Mouse (Mus musculus) limb, embryonic 12.5 days (tissue): ENCODE data around the gene Fus. TPM values are rescaled to one million over a fixed set of nuclear protein-coding genes. Genes with fewer than 3 reads are reported as not detected.
"Not testable (repeated sequence)": the region's sequence is repeated elsewhere in the genome, so short reads cannot be mapped to it uniquely, and the experiment has no call there.

Experiments
- ATAC-seq: fragments of 200-750 bp; cut with Nextera tagmentation; 2 replicates; pipeline ENCODE4 v1.8.0; 2017; ENCODE audit warnings: low read depth, moderate TSS enrichment; ENCODE audit not compliant: insufficient number of reproducible peaks, insufficient read depth, low FRiP score, low TSS enrichment
- H3K27ac ChIP-seq: fragments of 300-500 bp; sonication (generic); 2 replicates; pipeline ENCODE4 v1.5.1; 2016; ENCODE audit warnings: mild to moderate bottlenecking, moderate library complexity
- H3K27me3 ChIP-seq: fragments of 300-500 bp; sonication (generic); 2 replicates; pipeline ENCODE4 v1.6.1; 2016; ENCODE audit warnings: mild to moderate bottlenecking, moderate library complexity
- H3K36me3 ChIP-seq: fragments of 300-500 bp; sonication (generic); 2 replicates; pipeline ENCODE4 v1.6.1; 2016; ENCODE audit warnings: mild to moderate bottlenecking, moderate library complexity
- H3K4me1 ChIP-seq: fragments of 300-500 bp; sonication (generic); replicated peaks from 2 replicates; pipeline ENCODE4 v1.6.1; 2016
- H3K4me2 ChIP-seq: fragments of 300-500 bp; sonication (generic); 2 replicates; pipeline ENCODE4 v1.6.1; 2016; ENCODE audit warnings: mild to moderate bottlenecking, moderate library complexity
- H3K4me3 ChIP-seq: fragments of 300-500 bp; sonication (generic); replicated peaks from 2 replicates; pipeline ENCODE4 v1.5.1; 2016; ENCODE audit warnings: mild to moderate bottlenecking
- H3K9ac ChIP-seq: fragments of 300-500 bp; sonication (generic); replicated peaks from 2 replicates; pipeline ENCODE4 v1.6.1; 2016; ENCODE audit warnings: mild to moderate bottlenecking, moderate library complexity
- H3K9me3 ChIP-seq: fragments of 300-500 bp; sonication (generic); 2 replicates; pipeline ENCODE4 v1.6.1; 2016; ENCODE audit warnings: mild to moderate bottlenecking, moderate library complexity
- WGBS: fragments of 180-500 bp; shearing (Covaris S2); methylation state at CpG from one replicate; pipeline ENCODE4 v1.1.7; 2016; 5-methylcytosine and 5-hydroxymethylcytosine counted together
- polyA plus RNA-seq: library from polyadenylated mRNA; unstranded; fragments of >200 nt; fragmentation: Nextera tagmentation; extraction: Ambion mirVana; gene quantifications from 2 replicates; pipeline ENCODE4 v1.2.1, GENCODE M21; 2016

Gene Fus
- polyA plus RNA-seq, 1 experiment from 2014 or later = 605 TPM

- 6% methylated on average over 6 of the region's 6 CpGs for WGBS
- Histone ChIP-seq H3K4me3 (peak within 1 kb of the TSS; percentile 37), H3K4me1 (peaks cover 28% of the 10 kb centered on the region), H3K4me2 (peak within 1 kb of the TSS; percentile 58), H3K9ac (peak within 1 kb of the TSS; percentile 50; the same call in 1 of the 2 replicates), H3K27me3 (peaks cover 36% of the 10 kb centered on the region), H3K27ac (no peak within 1 kb of the TSS), H3K36me3 (peaks cover 27% of the 10 kb centered on the region), H3K9me3 (no peaks in the 10 kb centered on the region)
- ATAC-seq = no peak
Observed at GRCm38 (mm10) chr7:127929923-127930322, 37.3 kb upstream of the Fus start, which contains the start of gene Prss8. Prss8 (minus strand) TSS chr7:127930104.

GRCm38 (mm10) chr7:127930636-127931035, 36.6 kb upstream of the Fus start:
- H3K4me2 ChIP-seq = no peak overlapping the region
- 77% methylated on average over 5 of the region's 5 CpGs for WGBS

GRCm38 (mm10) chr7:127931351-127932135, 35.7 kb upstream of the Fus start:
- ATAC-seq = no peak

More at GRCm38 (mm10) chr7:127930636-127931035, 36.6 kb upstream of the Fus start:
- Histone ChIP-seq H3K27me3 (peaks cover 36% of the 10 kb centered on the region), H3K4me1 (peaks cover 28% of the 10 kb centered on the region), H3K36me3 (peaks cover 20% of the 10 kb centered on the region), H3K27ac (no peak overlapping the region), H3K9ac (no peak overlapping the region), H3K4me3 (no peak overlapping the region), H3K9me3 (no peaks in the 10 kb centered on the region)
- ATAC-seq = no peak

GRCm38 (mm10) chr7:127932273-127933031, 34.8 kb upstream of the Fus start:
- Histone ChIP-seq H3K9ac (no peak overlapping the region), H3K27me3 (peaks cover 38% of the 10 kb centered on the region), H3K27ac (0 out of 2 replicates have a peak overlapping the region, but pooled peaks have one; percentile 25), H3K4me1 (peaks cover 35% of the 10 kb centered on the region), H3K4me3 (no peak overlapping the region), H3K4me2 (no peak overlapping the region), H3K9me3 (no peaks in the 10 kb centered on the region), H3K36me3 (0 out of 2 replicates have a peak, but pooled peaks cover 3% of the 10 kb centered on the region)
- ATAC-seq = no peak
- 23% methylated on average over 13 of the region's 13 CpGs for WGBS

More at GRCm38 (mm10) chr7:127931351-127932135, 35.7 kb upstream of the Fus start:
- Histone ChIP-seq H3K9me3 (no peaks in the 10 kb centered on the region), H3K36me3 (peaks cover 11% of the 10 kb centered on the region; the same call in 1 of the 2 replicates), H3K4me3 (no peak overlapping the region), H3K27ac (0 out of 2 replicates have a peak overlapping the region, but pooled peaks have one; percentile 25), H3K4me1 (peaks cover 35% of the 10 kb centered on the region), H3K27me3 (peaks cover 40% of the 10 kb centered on the region), H3K4me2 (no peak overlapping the region), H3K9ac (no peak overlapping the region)
- WGBS = 50% methylated on average over 13 of the region's 13 CpGs

GRCm38 (mm10) chr7:127934075-127934474, 33.2 kb upstream of the Fus start:
- Histone ChIP-seq H3K4me1 (peaks cover 32% of the 10 kb centered on the region), H3K9ac (no peak overlapping the region; the same call in 1 of the 2 replicates), H3K9me3 (no peaks in the 10 kb centered on the region), H3K27me3 (peaks cover 22% of the 10 kb centered on the region), H3K4me2 (no peak overlapping the region), H3K27ac (no peak overlapping the region), H3K4me3 (no peak overlapping the region), H3K36me3 (no peaks in the 10 kb centered on the region)
- ATAC-seq = no peak
- WGBS = 86% methylated on average over 5 of the region's 5 CpGs

GRCm38 (mm10) chr7:127935028-127935722, 32.1 kb upstream of the Fus start:
- Histone ChIP-seq H3K9me3 (no peaks in the 10 kb centered on the region), H3K4me2 (peak overlapping the region; percentile 90), H3K4me1 (peaks cover 22% of the 10 kb centered on the region), H3K4me3 (peak overlapping the region; percentile 66), H3K9ac (peak overlapping the region; percentile 81), H3K27me3 (peaks cover 11% of the 10 kb centered on the region), H3K27ac (peak overlapping the region; percentile 51; the same call in 1 of the 2 replicates), H3K36me3 (no peaks in the 10 kb centered on the region)
- 7% methylated on average over 31 of the region's 32 CpGs for WGBS
- peak; percentile 90 for ATAC-seq

- Histone ChIP-seq H3K4me3 (peak overlapping the region; percentile 66), H3K9ac (peak overlapping the region; percentile 81), H3K4me2 (peak overlapping the region; percentile 90), H3K27me3 (peaks cover 6% of the 10 kb centered on the region), H3K36me3 (no peaks in the 10 kb centered on the region), H3K27ac (peak overlapping the region; percentile 51; the same call in 1 of the 2 replicates), H3K9me3 (no peaks in the 10 kb centered on the region), H3K4me1 (peaks cover 22% of the 10 kb centered on the region)
- peak; percentile 12; the same call in 1 of the 2 replicates for ATAC-seq
- 2% methylated on average over 37 of the region's 38 CpGs for WGBS
Observed at GRCm38 (mm10) chr7:127935748-127936159, 31.5 kb upstream of the Fus start.

- Histone ChIP-seq H3K9me3 (no peaks in the 10 kb centered on the region), H3K9ac (peak overlapping the region; percentile 81), H3K27me3 (peaks cover 5% of the 10 kb centered on the region), H3K27ac (no peak overlapping the region), H3K4me3 (peak overlapping the region; percentile 66), H3K4me2 (peak overlapping the region; percentile 90), H3K4me1 (peaks cover 20% of the 10 kb centered on the region), H3K36me3 (no peaks in the 10 kb centered on the region)
- no peak; the same call in 1 of the 2 replicates for ATAC-seq
- 57% methylated on average over 18 of the region's 18 CpGs for WGBS
Observed at GRCm38 (mm10) chr7:127936216-127936884, 30.9 kb upstream of the Fus start.

GRCm38 (mm10) chr7:127942097-127942496, 25.2 kb upstream of the Fus start:
- not testable (repeated sequence) for ATAC-seq

GRCm38 (mm10) chr7:127944614-127945013, 22.6 kb upstream of the Fus start:
- H3K4me2 ChIP-seq = peak overlapping the region; percentile 32
- H3K9ac ChIP-seq = 0 out of 2 replicates have a peak overlapping the region, but pooled peaks have one; percentile 23
- peaks cover 4% of the 10 kb centered on the region; the same call in 1 of the 2 replicates for H3K4me1 ChIP-seq
- H3K9me3 ChIP-seq = no peaks in the 10 kb centered on the region
- 10% methylated on average over 23 of the region's 23 CpGs for WGBS
- ATAC-seq = no peak
- H3K27ac ChIP-seq = no peak overlapping the region
- H3K36me3 ChIP-seq = no peaks in the 10 kb centered on the region
- peak overlapping the region; percentile 17; the same call in 1 of the 2 replicates for H3K4me3 ChIP-seq
- peaks cover 46% of the 10 kb centered on the region for H3K27me3 ChIP-seq

More at GRCm38 (mm10) chr7:127942097-127942496, 25.2 kb upstream of the Fus start:
- not testable (repeated sequence) for H3K36me3 ChIP-seq, H3K9me3 ChIP-seq, H3K4me1 ChIP-seq, H3K9ac ChIP-seq, H3K27ac ChIP-seq, H3K4me2 ChIP-seq, H3K4me3 ChIP-seq
- WGBS = 50% methylated on average over 2 of the region's 2 CpGs
- peaks cover 42% of the 10 kb centered on the region for H3K27me3 ChIP-seq
